Mouse (Mus musculus): ENCODE measurements at regions not wholly inside any gene's neighbourhood (a gene's known extent, or its start where the extent isn't known, plus 50 kb on each side); places are given as distances from the start of the nearest gene placed in this dataset.

DNA sequence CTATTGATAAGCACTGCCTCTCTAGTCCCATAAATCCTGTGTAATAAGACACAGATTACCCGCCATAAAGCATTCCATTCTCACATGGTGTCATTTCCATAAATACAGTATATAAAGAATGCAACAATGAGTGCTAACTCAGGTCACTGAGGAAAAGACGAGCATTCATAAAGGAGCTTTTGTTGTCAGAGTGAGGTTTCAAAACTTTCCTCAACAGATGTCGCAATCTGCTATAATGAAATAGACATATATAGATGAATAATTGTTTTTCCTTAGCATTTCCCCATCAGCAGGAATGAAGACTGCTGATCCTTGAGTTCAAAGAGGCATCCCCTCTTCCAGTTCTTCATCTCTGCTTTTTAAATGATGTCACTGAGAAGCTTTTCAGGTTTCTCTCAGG is 270.3 kb downstream of the Brinp2 start:
- TF ChIP-seq CTCF (IDR thresholded peaks at IDR 0.05; ENCODE audit: extremely low read depth, insufficient read length, insufficient replicate concordance, low read depth, low read length): no peak
- no peak for TF ChIP-seq POLR2A (IDR thresholded peaks at IDR 0.05; ENCODE audit: low read depth, low read length)
- Histone ChIP-seq H3K36me3 (ENCODE audit: control insufficient read depth, insufficient read depth, low read length) (no peaks in the 10 kb centered on the region), H3K4me1 (ENCODE audit: control insufficient read depth, insufficient read depth, insufficient read length, low read length) (no peaks in the 10 kb centered on the region), H3K27ac (ENCODE audit: insufficient read depth, low read depth, low read length) (no peak overlapping the region), H3K4me3 (ENCODE audit: low read depth, low read length) (no peak overlapping the region), H3K27me3 (ENCODE audit: control insufficient read depth, insufficient read depth, low read length) (no peaks in the 10 kb centered on the region)
- WGBS: 63% methylated on average over 3 of the region's 3 CpGs

DNA sequence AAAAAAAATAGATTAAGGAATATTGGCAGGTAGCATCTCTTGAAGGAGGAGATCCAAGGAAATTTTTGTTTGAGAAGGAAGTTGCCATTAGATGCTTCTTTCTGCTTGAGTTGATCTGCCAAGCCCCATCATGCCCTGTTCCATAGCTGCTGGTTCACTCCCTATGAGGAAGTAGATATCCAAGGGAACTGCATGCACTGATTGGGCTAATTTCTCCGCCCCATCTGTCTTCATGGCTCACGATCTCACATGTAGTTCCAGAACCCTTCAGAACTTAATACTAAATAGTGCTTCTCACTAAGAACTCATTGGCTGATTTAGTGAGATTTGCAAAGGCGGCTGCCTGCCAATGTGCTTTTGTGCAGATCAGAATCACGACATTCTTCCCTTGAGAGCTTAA is 258.6 kb downstream of the Brinp2 start:
- Histone ChIP-seq H3K4me3 (ENCODE audit: low read depth, low read length) (no peak overlapping the region), H3K4me1 (ENCODE audit: control insufficient read depth, insufficient read depth, insufficient read length, low read length) (no peaks in the 10 kb centered on the region), H3K36me3 (ENCODE audit: control insufficient read depth, insufficient read depth, low read length) (no peaks in the 10 kb centered on the region), H3K27ac (ENCODE audit: insufficient read depth, low read depth, low read length) (no peak overlapping the region), H3K27me3 (ENCODE audit: control insufficient read depth, insufficient read depth, low read length) (no peaks in the 10 kb centered on the region)
- WGBS: 79% methylated on average over 4 of the region's 4 CpGs
- no peak for TF ChIP-seq CTCF (IDR thresholded peaks at IDR 0.05; ENCODE audit: extremely low read depth, insufficient read length, insufficient replicate concordance, low read depth, low read length)
- TF ChIP-seq POLR2A (IDR thresholded peaks at IDR 0.05; ENCODE audit: low read depth, low read length): no peak

DNA sequence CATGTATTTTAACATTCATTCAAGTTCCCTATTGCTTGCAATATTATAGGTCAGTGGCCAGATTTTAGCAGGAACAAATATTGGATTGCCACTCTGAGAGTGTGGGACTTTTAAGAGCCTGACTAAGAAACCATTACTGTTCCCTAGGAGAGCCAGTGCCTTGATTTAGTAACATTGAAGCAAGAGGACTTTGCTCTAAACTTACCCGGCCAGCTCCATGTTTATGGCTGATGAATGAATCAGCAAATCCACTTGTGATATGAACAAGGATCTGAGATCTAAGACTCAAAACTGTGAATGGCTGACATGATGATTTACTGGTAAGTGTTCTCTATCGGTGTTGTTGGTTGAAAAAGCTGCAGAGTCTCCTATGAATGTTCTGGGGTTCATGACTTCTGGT is 236.4 kb downstream of the Brinp2 start:
- H3K4me3 ChIP-seq (ENCODE audit: low read depth, low read length): no peak overlapping the region
- no peak for TF ChIP-seq POLR2A (IDR thresholded peaks at IDR 0.05; ENCODE audit: low read depth, low read length)
- no peak for TF ChIP-seq CTCF (IDR thresholded peaks at IDR 0.05; ENCODE audit: extremely low read depth, insufficient read length, insufficient replicate concordance, low read depth, low read length)
- H3K4me1 ChIP-seq (ENCODE audit: control insufficient read depth, insufficient read depth, insufficient read length, low read length): no peaks in the 10 kb centered on the region
- no peak overlapping the region for H3K27ac ChIP-seq (ENCODE audit: insufficient read depth, low read depth, low read length)
- 37% methylated on average over 2 of the region's 2 CpGs for WGBS
- no peaks in the 10 kb centered on the region for H3K27me3 ChIP-seq (ENCODE audit: control insufficient read depth, insufficient read depth, low read length)
- H3K36me3 ChIP-seq (ENCODE audit: control insufficient read depth, insufficient read depth, low read length): no peaks in the 10 kb centered on the region

DNA sequence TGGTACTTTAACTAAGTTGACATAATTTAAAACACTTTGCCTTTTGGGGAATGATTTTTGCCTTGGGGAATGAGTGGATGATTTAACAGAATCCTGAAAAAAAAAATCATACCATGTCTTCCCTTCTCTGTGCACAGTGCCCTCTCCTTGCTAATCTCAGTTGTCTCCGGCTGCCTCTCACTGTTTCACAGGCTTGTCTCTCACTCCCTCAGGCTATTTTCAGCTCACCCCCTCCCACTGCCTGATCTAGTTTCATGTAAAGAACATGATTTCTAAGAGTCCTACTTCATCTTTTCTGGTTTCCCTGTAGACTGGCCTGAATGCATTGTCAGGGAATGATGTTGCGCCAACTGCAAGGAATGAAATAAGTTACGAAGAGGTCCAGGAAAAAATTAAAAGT is 231.2 kb downstream of the Brinp2 start:
- WGBS: 87% methylated on average over 3 of the region's 3 CpGs
- Histone ChIP-seq H3K27me3 (ENCODE audit: control insufficient read depth, insufficient read depth, low read length) (no peaks in the 10 kb centered on the region), H3K4me1 (ENCODE audit: control insufficient read depth, insufficient read depth, insufficient read length, low read length) (no peaks in the 10 kb centered on the region), H3K4me3 (ENCODE audit: low read depth, low read length) (no peak overlapping the region), H3K36me3 (ENCODE audit: control insufficient read depth, insufficient read depth, low read length) (no peaks in the 10 kb centered on the region), H3K27ac (ENCODE audit: insufficient read depth, low read depth, low read length) (no peak overlapping the region)
- TF ChIP-seq POLR2A (IDR thresholded peaks at IDR 0.05; ENCODE audit: low read depth, low read length) (no peak), CTCF (IDR thresholded peaks at IDR 0.05; ENCODE audit: extremely low read depth, insufficient read length, insufficient replicate concordance, low read depth, low read length) (no peak)

DNA sequence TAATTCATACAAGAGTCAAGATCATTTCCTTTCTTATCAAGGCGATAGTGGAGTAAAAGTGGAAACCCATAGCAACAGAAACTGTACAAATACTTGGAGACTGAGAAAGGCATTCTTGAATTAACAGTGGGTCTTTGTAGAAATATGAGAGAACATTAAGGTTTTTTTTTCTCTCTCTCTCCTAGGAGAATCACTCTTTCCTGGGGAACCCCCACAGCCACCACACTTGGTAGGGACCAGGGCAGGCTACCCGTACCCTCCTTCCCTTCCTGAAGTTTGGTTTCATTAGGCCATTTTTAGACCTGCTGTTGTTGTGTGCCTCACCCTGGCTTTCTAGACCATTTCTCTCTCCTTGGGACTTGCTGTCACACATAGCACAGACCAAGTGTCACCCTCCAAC is 229.9 kb downstream of the Brinp2 start:
- Histone ChIP-seq H3K27me3 (ENCODE audit: control insufficient read depth, insufficient read depth, low read length) (no peaks in the 10 kb centered on the region), H3K4me1 (ENCODE audit: control insufficient read depth, insufficient read depth, insufficient read length, low read length) (no peaks in the 10 kb centered on the region), H3K36me3 (ENCODE audit: control insufficient read depth, insufficient read depth, low read length) (no peaks in the 10 kb centered on the region), H3K27ac (ENCODE audit: insufficient read depth, low read depth, low read length) (no peak overlapping the region), H3K4me3 (ENCODE audit: low read depth, low read length) (no peak overlapping the region)
- 71% methylated on average over 2 of the region's 2 CpGs for WGBS
- TF ChIP-seq CTCF (IDR thresholded peaks at IDR 0.05; ENCODE audit: extremely low read depth, insufficient read length, insufficient replicate concordance, low read depth, low read length) (no peak), POLR2A (IDR thresholded peaks at IDR 0.05; ENCODE audit: low read depth, low read length) (no peak)

DNA sequence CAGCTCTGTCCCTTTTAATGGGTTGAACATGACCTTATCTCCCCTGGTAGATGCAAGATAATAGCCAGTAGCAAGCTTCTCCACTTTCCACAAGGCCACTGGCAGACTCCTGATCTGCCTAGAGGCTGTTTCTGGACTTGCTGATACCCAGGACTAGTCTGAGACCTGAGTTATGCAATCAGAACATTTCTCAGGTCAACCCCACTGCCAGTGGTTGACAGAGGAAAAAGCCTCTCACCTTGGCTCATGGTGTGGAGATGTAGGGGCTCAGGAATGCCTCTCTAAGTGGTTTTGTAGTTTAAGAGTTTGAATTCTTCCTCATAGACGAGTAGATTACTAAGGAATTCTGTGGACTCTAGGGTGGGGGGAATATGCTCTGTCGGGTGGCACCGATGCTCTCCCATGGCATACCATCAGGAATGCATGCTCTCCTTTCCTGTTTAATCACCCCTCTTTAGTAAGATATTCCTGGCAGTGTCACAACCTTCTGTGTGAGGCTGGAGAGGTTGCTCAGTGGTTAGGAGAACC is 226.8 kb downstream of the Brinp2 start:
- Histone ChIP-seq H3K27me3 (ENCODE audit: control insufficient read depth, insufficient read depth, low read length) (no peaks in the 10 kb centered on the region), H3K4me1 (ENCODE audit: control insufficient read depth, insufficient read depth, insufficient read length, low read length) (no peaks in the 10 kb centered on the region), H3K27ac (ENCODE audit: insufficient read depth, low read depth, low read length) (no peak overlapping the region), H3K36me3 (ENCODE audit: control insufficient read depth, insufficient read depth, low read length) (no peaks in the 10 kb centered on the region), H3K4me3 (ENCODE audit: low read depth, low read length) (no peak overlapping the region)
- WGBS: 74% methylated on average over 3 of the region's 3 CpGs
- no peak for TF ChIP-seq POLR2A (IDR thresholded peaks at IDR 0.05; ENCODE audit: low read depth, low read length)

DNA sequence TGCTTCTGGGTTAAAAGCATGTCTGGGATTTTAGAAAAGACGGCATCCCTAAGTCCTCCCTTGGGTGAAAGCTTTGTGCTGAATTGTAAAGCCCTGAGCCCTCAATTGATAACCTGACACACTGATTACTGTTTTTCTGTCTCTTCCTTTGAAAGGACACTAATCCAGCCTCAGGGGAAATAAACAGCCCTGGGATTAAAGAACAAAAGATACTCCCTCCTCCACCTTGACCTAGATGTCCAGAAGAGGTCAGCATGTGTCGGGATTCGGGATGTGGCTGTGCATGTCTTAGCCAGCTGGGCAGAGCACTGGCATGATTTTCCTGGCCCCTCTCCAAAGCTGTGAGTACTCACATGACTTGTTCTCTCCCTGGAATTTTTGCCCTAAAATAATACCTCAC is 208.6 kb downstream of the Brinp2 start:
- TF ChIP-seq POLR2A (IDR thresholded peaks at IDR 0.05; ENCODE audit: low read depth, low read length) (no peak), CTCF (IDR thresholded peaks at IDR 0.05; ENCODE audit: extremely low read depth, insufficient read length, insufficient replicate concordance, low read depth, low read length) (no peak)
- no peaks in the 10 kb centered on the region for H3K27me3 ChIP-seq (ENCODE audit: control insufficient read depth, insufficient read depth, low read length)
- no peaks in the 10 kb centered on the region for H3K36me3 ChIP-seq (ENCODE audit: control insufficient read depth, insufficient read depth, low read length)
- H3K4me1 ChIP-seq (ENCODE audit: control insufficient read depth, insufficient read depth, insufficient read length, low read length): no peaks in the 10 kb centered on the region
- H3K4me3 ChIP-seq (ENCODE audit: low read depth, low read length): no peak overlapping the region
- 32% methylated on average over 3 of the region's 3 CpGs for WGBS
- H3K27ac ChIP-seq (ENCODE audit: insufficient read depth, low read depth, low read length): no peak overlapping the region

DNA sequence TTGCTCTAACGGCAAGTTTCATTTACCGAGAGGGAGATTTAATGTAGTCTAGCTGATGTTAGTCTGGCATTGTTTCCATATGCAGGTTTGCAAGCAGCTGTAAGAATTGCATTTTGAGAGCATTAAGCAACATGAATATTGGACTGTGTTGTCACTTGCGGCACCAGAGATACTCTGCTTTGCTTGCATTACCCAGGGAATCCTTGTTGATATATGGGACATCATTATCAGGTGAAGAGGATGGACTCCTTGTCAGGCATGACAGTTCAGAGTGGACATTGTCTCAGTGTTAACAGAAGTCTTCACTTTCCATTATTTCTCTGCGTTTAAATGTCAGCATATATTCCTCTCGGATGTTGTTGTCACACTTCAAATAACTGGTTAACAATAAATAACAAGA is 208.1 kb downstream of the Brinp2 start:
- H3K4me3 ChIP-seq (ENCODE audit: low read depth, low read length): no peak overlapping the region
- WGBS: 90% methylated on average over 5 of the region's 5 CpGs
- no peaks in the 10 kb centered on the region for H3K36me3 ChIP-seq (ENCODE audit: control insufficient read depth, insufficient read depth, low read length)
- no peaks in the 10 kb centered on the region for H3K4me1 ChIP-seq (ENCODE audit: control insufficient read depth, insufficient read depth, insufficient read length, low read length)
- no peak for TF ChIP-seq CTCF (IDR thresholded peaks at IDR 0.05; ENCODE audit: extremely low read depth, insufficient read length, insufficient replicate concordance, low read depth, low read length)
- TF ChIP-seq POLR2A (IDR thresholded peaks at IDR 0.05; ENCODE audit: low read depth, low read length): no peak
- H3K27me3 ChIP-seq (ENCODE audit: control insufficient read depth, insufficient read depth, low read length): no peaks in the 10 kb centered on the region
- H3K27ac ChIP-seq (ENCODE audit: insufficient read depth, low read depth, low read length): no peak overlapping the region

Measured in small intestine, adult 2 months (tissue).